Mouse (Mus musculus): Measurements from ENCODE around the gene Il10rb. TPM values are rescaled to one million over a fixed set of nuclear protein-coding genes. Genes with fewer than 3 reads are reported as not detected.

Il10rb gene
- polyA plus RNA-seq, 1 experiment from 2014 or later, result 33.6 TPM

GRCm38 (mm10) chr16:91459841-91460370, 53.9 kb downstream of the Il10rb start:
- no peak for ATAC-seq (ENCODE audit: low read depth)
- no peaks in the 10 kb centered on the region for H3K36me3 ChIP-seq (ENCODE audit: control insufficient read depth, insufficient read depth)
- no peak overlapping the region for H3K4me3 ChIP-seq (ENCODE audit: low read depth, low read length)
- no peak overlapping the region; the same call in 1 of the 2 replicates for H3K9ac ChIP-seq (ENCODE audit: low read depth, low read length)
- H3K9me3 ChIP-seq (replicated peaks; ENCODE audit: control insufficient read depth, low read length), result no peaks in the 10 kb centered on the region
- H3K27ac ChIP-seq (ENCODE audit: low read length), result peak overlapping the region; percentile 66
- H3K27me3 ChIP-seq (ENCODE audit: control insufficient read depth, insufficient read depth, low read depth, low read length), result no peaks in the 10 kb centered on the region
- WGBS (ENCODE audit: insufficient replicate concordance), result 73% methylated on average over 11 of the region's 11 CpGs
- peaks cover 43% of the 10 kb centered on the region for H3K4me1 ChIP-seq (ENCODE audit: control insufficient read depth, low read depth, low read length)
- H3K4me2 ChIP-seq (ENCODE audit: low read depth, low read length), result no peak overlapping the region

DNA sequence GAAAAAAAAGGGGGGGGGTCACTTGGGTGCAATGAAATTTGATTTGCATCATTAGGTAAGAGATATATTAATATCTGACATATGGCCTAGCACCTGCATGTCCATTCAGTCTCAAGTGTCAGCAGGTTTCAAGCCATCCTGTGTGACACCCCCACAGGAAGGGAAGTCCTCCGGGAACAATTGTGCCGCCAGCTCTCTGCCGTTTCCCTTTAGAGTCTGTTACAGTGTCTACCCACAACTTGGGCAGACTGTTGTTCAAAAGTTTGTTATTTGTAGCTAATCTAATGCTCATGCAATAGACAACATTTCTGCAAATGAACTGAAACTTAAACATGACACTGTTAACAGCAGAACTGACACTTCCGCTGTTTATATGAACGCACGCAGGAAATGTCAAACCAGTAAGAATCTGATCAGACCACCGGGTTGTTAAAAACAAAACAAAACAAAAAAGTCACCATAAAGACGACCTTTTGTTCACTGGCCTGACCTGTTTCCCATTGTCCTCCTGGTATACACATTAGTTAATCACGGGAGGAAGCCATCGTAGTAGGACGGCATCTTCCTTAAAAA, 55.2 kb downstream of the Il10rb start:
- peak overlapping the region; percentile 66 for H3K27ac ChIP-seq (ENCODE audit: low read length)

GRCm38 (mm10) chr16:91461773-91462181, 55.8 kb downstream of the Il10rb start:
- Histone ChIP-seq H3K36me3 (ENCODE audit: control insufficient read depth, insufficient read depth) (no peaks in the 10 kb centered on the region), H3K27ac (ENCODE audit: low read length) (peak overlapping the region; percentile 85), H3K27me3 (ENCODE audit: control insufficient read depth, insufficient read depth, low read depth, low read length) (no peaks in the 10 kb centered on the region), H3K4me3 (ENCODE audit: low read depth, low read length) (no peak overlapping the region), H3K4me2 (ENCODE audit: low read depth, low read length) (peak overlapping the region; percentile 54), H3K9ac (ENCODE audit: low read depth, low read length) (peak overlapping the region; percentile 46), H3K4me1 (ENCODE audit: control insufficient read depth, low read depth, low read length) (peaks cover 50% of the 10 kb centered on the region), H3K9me3 (replicated peaks; ENCODE audit: control insufficient read depth, low read length) (no peaks in the 10 kb centered on the region)
- ATAC-seq (ENCODE audit: low read depth), result no peak
- WGBS (ENCODE audit: insufficient replicate concordance), result 23% methylated on average over 9 of the region's 9 CpGs

More for the DNA sequence above, 55.2 kb downstream of the Il10rb start:
- no peaks in the 10 kb centered on the region for H3K36me3 ChIP-seq (ENCODE audit: control insufficient read depth, insufficient read depth)
- H3K4me2 ChIP-seq (ENCODE audit: low read depth, low read length), result peak overlapping the region; percentile 54
- no peak for ATAC-seq (ENCODE audit: low read depth)
- H3K27me3 ChIP-seq (ENCODE audit: control insufficient read depth, insufficient read depth, low read depth, low read length), result no peaks in the 10 kb centered on the region
- peaks cover 46% of the 10 kb centered on the region for H3K4me1 ChIP-seq (ENCODE audit: control insufficient read depth, low read depth, low read length)
- no peaks in the 10 kb centered on the region for H3K9me3 ChIP-seq (replicated peaks; ENCODE audit: control insufficient read depth, low read length)
- H3K9ac ChIP-seq (ENCODE audit: low read depth, low read length), result peak overlapping the region; percentile 42
- 24% methylated on average over 11 of the region's 11 CpGs for whole genome bisulfite sequencing (ENCODE audit: insufficient replicate concordance)
- H3K4me3 ChIP-seq (ENCODE audit: low read depth, low read length), result peak overlapping the region; percentile 21

- ATAC-seq (ENCODE audit: low read depth), result no peak
Observed at GRCm38 (mm10) chr16:91462644-91463043, 56.7 kb downstream of the Il10rb start.

GRCm38 (mm10) chr16:91463400-91463799, 57.4 kb downstream of the Il10rb start:
- H3K4me2 ChIP-seq (ENCODE audit: low read depth, low read length), result peak overlapping the region; percentile 68; the same call in 1 of the 2 replicates
- 0 out of 2 replicates have a peak overlapping the region, but pooled peaks have one; percentile 79 for H3K9ac ChIP-seq (ENCODE audit: low read depth, low read length)
- peak overlapping the region; percentile 94 for H3K27ac ChIP-seq (ENCODE audit: low read length)
- no peak overlapping the region for H3K4me3 ChIP-seq (ENCODE audit: low read depth, low read length)
- H3K36me3 ChIP-seq (ENCODE audit: control insufficient read depth, insufficient read depth), result peaks cover 5% of the 10 kb centered on the region
- H3K27me3 ChIP-seq (ENCODE audit: control insufficient read depth, insufficient read depth, low read depth, low read length), result no peaks in the 10 kb centered on the region
- ATAC-seq (ENCODE audit: low read depth), result no peak
- 45% methylated on average over 2 of the region's 2 CpGs for WGBS (ENCODE audit: insufficient replicate concordance)
- peaks cover 58% of the 10 kb centered on the region for H3K4me1 ChIP-seq (ENCODE audit: control insufficient read depth, low read depth, low read length)
- H3K9me3 ChIP-seq (replicated peaks; ENCODE audit: control insufficient read depth, low read length), result no peaks in the 10 kb centered on the region

More at GRCm38 (mm10) chr16:91462644-91463043, 56.7 kb downstream of the Il10rb start:
- H3K4me1 ChIP-seq (ENCODE audit: control insufficient read depth, low read depth, low read length), result peaks cover 53% of the 10 kb centered on the region
- WGBS (ENCODE audit: insufficient replicate concordance), result 67% methylated on average over 3 of the region's 3 CpGs
- no peaks in the 10 kb centered on the region for H3K36me3 ChIP-seq (ENCODE audit: control insufficient read depth, insufficient read depth)
- H3K27me3 ChIP-seq (ENCODE audit: control insufficient read depth, insufficient read depth, low read depth, low read length), result no peaks in the 10 kb centered on the region
- H3K9me3 ChIP-seq (replicated peaks; ENCODE audit: control insufficient read depth, low read length), result no peaks in the 10 kb centered on the region
- H3K27ac ChIP-seq (ENCODE audit: low read length), result peak overlapping the region; percentile 72
- H3K4me3 ChIP-seq (ENCODE audit: low read depth, low read length), result no peak overlapping the region
- H3K9ac ChIP-seq (ENCODE audit: low read depth, low read length), result peak overlapping the region; percentile 26; the same call in 1 of the 2 replicates
- H3K4me2 ChIP-seq (ENCODE audit: low read depth, low read length), result no peak overlapping the region

DNA sequence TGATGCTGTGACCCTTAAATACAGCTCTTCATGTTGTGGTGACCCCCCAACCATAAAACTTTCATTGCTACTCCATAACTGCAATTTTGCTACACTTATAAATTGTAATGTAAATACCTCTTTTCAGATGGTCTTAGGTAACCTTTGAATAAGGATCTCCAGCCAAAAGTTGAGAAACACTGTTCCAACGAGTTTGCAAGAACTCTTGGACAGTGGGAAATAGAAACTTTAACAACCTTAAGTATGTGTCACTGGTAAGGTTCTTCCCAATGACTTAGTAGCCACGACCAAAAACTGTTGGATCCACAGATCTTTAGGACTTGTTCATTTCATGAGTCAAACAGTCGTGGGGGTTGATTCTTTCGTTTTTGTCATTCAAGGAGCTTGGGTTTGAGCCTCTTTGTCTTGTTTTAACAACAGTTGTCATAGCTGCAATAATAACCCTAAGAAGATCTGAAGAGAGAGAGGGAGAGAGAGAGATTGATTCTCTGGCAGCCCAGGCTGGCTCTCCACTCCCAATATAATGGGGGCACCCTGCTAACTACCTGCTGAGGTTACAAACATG, 58.0 kb downstream of the Il10rb start:
- H3K4me2 ChIP-seq (ENCODE audit: low read depth, low read length), result peak overlapping the region; percentile 68
- no peaks in the 10 kb centered on the region for H3K27me3 ChIP-seq (ENCODE audit: control insufficient read depth, insufficient read depth, low read depth, low read length)
- 63% methylated on average over 4 of the region's 4 CpGs for WGBS (ENCODE audit: insufficient replicate concordance)
- peak overlapping the region; percentile 94 for H3K27ac ChIP-seq (ENCODE audit: low read length)
- peak overlapping the region; percentile 80 for H3K4me3 ChIP-seq (ENCODE audit: low read depth, low read length)
- no peak for ATAC-seq (ENCODE audit: low read depth)
- peak overlapping the region; percentile 79 for H3K9ac ChIP-seq (ENCODE audit: low read depth, low read length)
- H3K36me3 ChIP-seq (ENCODE audit: control insufficient read depth, insufficient read depth), result peaks cover 10% of the 10 kb centered on the region
- no peaks in the 10 kb centered on the region for H3K9me3 ChIP-seq (replicated peaks; ENCODE audit: control insufficient read depth, low read length)
- peaks cover 57% of the 10 kb centered on the region for H3K4me1 ChIP-seq (ENCODE audit: control insufficient read depth, low read depth, low read length)

DNA sequence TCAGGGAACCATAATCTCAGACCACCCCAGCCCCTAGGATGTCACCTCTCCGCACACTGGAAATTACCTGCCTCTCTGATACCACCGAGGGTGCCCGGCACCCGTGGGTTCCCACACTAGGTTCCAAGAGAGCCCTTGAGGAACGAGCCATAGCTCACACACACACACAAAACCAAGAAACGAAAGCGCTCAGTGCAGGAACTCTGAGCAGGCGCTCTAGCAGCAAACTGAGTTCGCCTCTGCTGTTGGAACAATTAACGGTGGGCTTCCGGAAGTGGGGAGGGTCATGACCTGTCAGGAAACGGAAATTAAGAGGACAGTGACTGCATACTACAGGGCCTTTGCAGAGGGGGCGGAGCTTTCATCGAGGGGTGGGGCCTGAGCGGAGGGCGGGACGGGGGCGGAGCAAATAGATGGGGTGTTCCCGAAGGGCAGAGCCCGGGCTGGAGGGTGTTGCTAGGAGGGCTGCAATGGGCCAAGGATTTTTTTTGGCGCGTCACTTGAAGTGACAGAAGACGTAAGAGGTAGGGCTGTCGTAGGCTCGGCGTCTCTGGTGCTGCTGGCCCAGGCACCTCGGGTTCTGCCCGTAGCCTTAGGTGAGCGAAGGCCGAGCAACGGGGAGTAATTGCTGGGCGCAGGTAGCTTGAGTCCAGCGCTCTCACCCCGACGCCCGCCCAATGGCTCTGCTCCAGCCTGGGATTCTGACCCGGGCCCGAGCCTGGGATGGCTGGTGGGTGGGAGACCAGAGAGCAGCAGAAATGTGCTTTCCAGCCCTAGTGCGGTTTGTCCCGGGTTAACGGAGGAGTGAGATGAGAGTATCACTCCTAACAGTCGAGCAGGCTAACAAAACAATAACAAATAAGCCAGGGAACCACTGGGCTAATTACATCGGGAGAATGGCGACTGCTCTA, 58.9 kb downstream of the Il10rb start:
- WGBS (ENCODE audit: insufficient replicate concordance), result 1% methylated on average over 44 of the region's 44 CpGs
- Histone ChIP-seq H3K4me1 (ENCODE audit: control insufficient read depth, low read depth, low read length) (peaks cover 54% of the 10 kb centered on the region), H3K36me3 (ENCODE audit: control insufficient read depth, insufficient read depth) (peaks cover 18% of the 10 kb centered on the region)

DNA sequence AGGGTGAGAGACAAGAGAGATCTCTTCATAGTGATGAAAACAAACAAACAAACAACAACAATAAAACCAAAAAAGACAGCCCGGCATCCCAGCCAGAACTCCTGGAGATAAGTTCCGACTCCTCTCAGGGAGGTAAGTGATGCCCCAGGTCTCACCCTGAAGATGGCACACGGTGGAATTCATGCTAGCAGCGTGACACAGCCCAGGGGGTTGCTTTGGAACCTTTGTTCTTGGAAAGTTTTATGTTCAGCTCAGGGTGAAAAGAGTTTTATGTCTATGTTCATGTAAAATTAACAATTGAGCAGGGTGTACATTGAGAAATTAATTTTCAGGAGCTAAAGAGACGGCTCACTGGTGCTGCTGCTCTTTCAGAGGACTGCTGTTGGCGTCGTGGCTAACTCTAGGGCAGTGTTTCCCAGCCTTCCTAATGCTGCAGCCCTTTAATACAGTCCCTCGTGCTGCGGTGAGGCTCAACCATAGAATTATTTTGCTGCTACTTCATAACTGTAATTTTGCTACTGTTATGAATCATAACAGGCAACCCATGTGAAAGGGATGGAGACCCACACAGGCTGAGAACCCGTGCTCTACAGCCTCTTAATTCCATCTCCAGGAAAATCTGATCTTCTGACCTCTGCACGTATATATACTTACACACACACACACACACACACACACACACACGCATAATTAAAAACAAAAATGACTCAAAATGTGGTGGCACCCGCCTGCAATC, 59.7 kb downstream of the Il10rb start:
- Histone ChIP-seq H3K27me3 (ENCODE audit: control insufficient read depth, insufficient read depth, low read depth, low read length) (no peaks in the 10 kb centered on the region), H3K27ac (ENCODE audit: low read length) (peak overlapping the region; percentile 93), H3K9ac (ENCODE audit: low read depth, low read length) (peak overlapping the region; percentile 92), H3K4me1 (ENCODE audit: control insufficient read depth, low read depth, low read length) (peaks cover 49% of the 10 kb centered on the region), H3K4me3 (ENCODE audit: low read depth, low read length) (peak overlapping the region; percentile 80), H3K9me3 (replicated peaks; ENCODE audit: control insufficient read depth, low read length) (no peaks in the 10 kb centered on the region), H3K4me2 (ENCODE audit: low read depth, low read length) (peak overlapping the region; percentile 68), H3K36me3 (ENCODE audit: control insufficient read depth, insufficient read depth) (peaks cover 24% of the 10 kb centered on the region)
- 48% methylated on average over 13 of the region's 13 CpGs for WGBS (ENCODE audit: insufficient replicate concordance)
- 0 out of 2 replicates have a peak, but pooled peaks have one; percentile 12 for ATAC-seq (ENCODE audit: low read depth)

More for the DNA sequence above, 58.9 kb downstream of the Il10rb start:
- no peaks in the 10 kb centered on the region for H3K9me3 ChIP-seq (replicated peaks; ENCODE audit: control insufficient read depth, low read length)
- H3K27ac ChIP-seq (ENCODE audit: low read length), result peak overlapping the region; percentile 94
- peak; percentile 89 for ATAC-seq (ENCODE audit: low read depth)
- peak overlapping the region; percentile 80 for H3K4me3 ChIP-seq (ENCODE audit: low read depth, low read length)
- peak overlapping the region; percentile 68 for H3K4me2 ChIP-seq (ENCODE audit: low read depth, low read length)
- peak overlapping the region; percentile 92 for H3K9ac ChIP-seq (ENCODE audit: low read depth, low read length)
- H3K27me3 ChIP-seq (ENCODE audit: control insufficient read depth, insufficient read depth, low read depth, low read length), result no peaks in the 10 kb centered on the region

Data from liver, embryonic 16.5 days (tissue).